Mouse (Mus musculus): ENCODE measurements around the gene Vps11.

DNA sequence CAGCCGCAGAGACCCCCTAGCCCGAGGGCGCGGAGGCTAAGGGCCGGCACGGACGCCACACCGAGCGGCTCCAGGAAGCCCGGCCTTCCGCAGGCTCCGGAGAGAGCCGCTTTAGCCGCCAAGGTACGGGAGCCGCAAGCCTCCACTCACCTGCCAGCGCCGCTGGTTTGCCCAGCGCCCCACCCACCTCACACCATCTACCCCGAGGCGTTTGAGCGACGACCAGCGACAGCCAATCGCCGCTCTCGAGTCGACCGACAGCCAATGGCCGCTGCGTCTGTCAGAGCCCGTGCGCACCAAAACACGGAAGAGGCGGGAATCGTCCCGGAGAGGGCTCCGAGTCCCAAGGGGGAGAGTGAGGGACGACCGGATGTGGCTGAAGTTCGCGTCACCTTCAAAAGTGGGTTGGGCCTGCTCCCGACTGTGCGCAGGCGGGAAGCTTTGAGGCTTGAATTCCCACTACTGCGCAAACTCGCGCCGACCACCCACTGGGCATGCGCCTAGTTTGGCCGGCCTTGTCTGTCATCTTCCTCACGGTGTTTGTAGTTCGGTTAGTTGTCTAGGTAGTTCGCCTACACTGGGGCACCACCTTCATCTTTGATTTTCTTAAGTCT is 55.9 kb downstream of the Vps11 start, which contains the start of gene Hinfp:
- TF ChIP-seq CTCF (IDR thresholded peaks at IDR 0.05) = no peak
- peak; percentile 84 for TF ChIP-seq EP300 (IDR thresholded peaks at IDR 0.05; ENCODE audit: insufficient read depth, low read depth, low read length)

All from heart, adult 2 months (tissue).